Mouse (Mus musculus): Measurements from ENCODE around the gene Gm5935. TPM values are rescaled to one million over a fixed set of nuclear protein-coding genes. Genes with fewer than 3 reads are reported as not detected.
"Not testable (repeated sequence)": the region's sequence is repeated elsewhere in the genome, so short reads cannot be mapped to it uniquely, and the experiment has no call there.

Gene Gm5935
- not detected for polyA plus RNA-seq (2012; fragmentation: generic; extraction: Trizol)
- long read RNA-seq, experiment 1, result 0 reads
- long read RNA-seq, experiment 2, result 0 reads

- H3ac ChIP-seq (ENCODE audit: control insufficient read depth, insufficient read length, low read depth); H3K4me3 ChIP-seq (ENCODE audit: insufficient read depth, poor library complexity, severe bottlenecking); H3K79me3 ChIP-seq (ENCODE audit: low read depth); H3K27me3 ChIP-seq (ENCODE audit: control insufficient read depth, insufficient read depth, insufficient read length); H3K36me3 ChIP-seq (ENCODE audit: control insufficient read depth, insufficient read depth); H3K79me2 ChIP-seq (ENCODE audit: control insufficient read depth, insufficient read depth): not testable (repeated sequence)
Observed at GRCm38 (mm10) chrX:24775064-24775463, at the start of gene Gm5935. Gm5935 (minus strand) TSS chrX:24775164.

Other genes starting within 250 kb of the Gm5935 start
- not detected for gene Gm4297, start 200.3 kb downstream of the Gm5935 start, polyA plus RNA-seq (2012; fragmentation: generic; extraction: Trizol)